Mouse (Mus musculus) adipocyte (in vitro differentiated cells): ENCODE measurements around the gene Timp3.
"Not testable (repeated sequence)": the region's sequence is repeated elsewhere in the genome, so short reads cannot be mapped to it uniquely, and the experiment has no call there.

Source experiments
- DNase-seq: peaks from one replicate; pipeline ENCODE4 v3.0.0-alpha.2; 2016; ENCODE audit warnings: low spot score

The Timp3 gene

GRCm38 (mm10) chr10:86352521-86352920, 52.3 kb downstream of the Timp3 start:
- no peak for DNase-seq

GRCm38 (mm10) chr10:86356819-86357563, 56.8 kb downstream of the Timp3 start:
- peak; percentile 28 for DNase-seq

- DNase-seq = no peak
These were observed 58.3 kb downstream of the Timp3 start for GRCm38 (mm10) chr10:86358307-86358975.

GRCm38 (mm10) chr10:86359208-86359607, 59.0 kb downstream of the Timp3 start:
- peak; percentile 39 for DNase-seq

GRCm38 (mm10) chr10:86359699-86360098, 59.5 kb downstream of the Timp3 start:
- DNase-seq = peak; percentile 32

- DNase-seq = no peak
These were observed 63.6 kb downstream of the Timp3 start for GRCm38 (mm10) chr10:86363669-86364309.

- DNase-seq = no peak
These were observed 65.5 kb downstream of the Timp3 start for GRCm38 (mm10) chr10:86365632-86366092.

- DNase-seq = no peak
These were observed 67.2 kb downstream of the Timp3 start for GRCm38 (mm10) chr10:86367346-86367745.

GRCm38 (mm10) chr10:86368811-86369210, 68.6 kb downstream of the Timp3 start:
- no peak for DNase-seq

- no peak for DNase-seq
These were observed 69.2 kb downstream of the Timp3 start for GRCm38 (mm10) chr10:86369346-86369745.

GRCm38 (mm10) chr10:86371561-86371960, 71.4 kb downstream of the Timp3 start:
- no peak for DNase-seq

GRCm38 (mm10) chr10:86374061-86374460, 73.9 kb downstream of the Timp3 start:
- DNase-seq = peak; percentile 15

- DNase-seq = no peak
These were observed 75.7 kb downstream of the Timp3 start for GRCm38 (mm10) chr10:86375903-86376302.

- DNase-seq = no peak
These were observed 76.4 kb downstream of the Timp3 start for GRCm38 (mm10) chr10:86376392-86377185.

GRCm38 (mm10) chr10:86378803-86379202, 78.6 kb downstream of the Timp3 start:
- not testable (repeated sequence) for DNase-seq

GRCm38 (mm10) chr10:86380626-86381025, 80.5 kb downstream of the Timp3 start:
- DNase-seq = no peak

GRCm38 (mm10) chr10:86381150-86381921, 81.2 kb downstream of the Timp3 start:
- DNase-seq = no peak

- DNase-seq = no peak
These were observed 81.7 kb downstream of the Timp3 start for GRCm38 (mm10) chr10:86381922-86382260.

- no peak for DNase-seq
These were observed 84.5 kb downstream of the Timp3 start for GRCm38 (mm10) chr10:86384655-86385054.

GRCm38 (mm10) chr10:86385656-86386055, 85.5 kb downstream of the Timp3 start:
- no peak for DNase-seq

GRCm38 (mm10) chr10:86386232-86386631, 86.1 kb downstream of the Timp3 start:
- DNase-seq = no peak
